Mouse (Mus musculus) CD4-positive, CD25-positive, alpha-beta regulatory T cell, adult 2 months (primary cell): ENCODE results near the gene Adamts7.
A peak's percentile ranks its signal among the peaks of the same experiment; 100 is the strongest.

Experiments
- DNase-seq: peaks from one replicate; pipeline ENCODE4 v3.0.0-alpha.2; 2012; ENCODE audit warnings: low read depth, low spot score

Adamts7 gene

DNA sequence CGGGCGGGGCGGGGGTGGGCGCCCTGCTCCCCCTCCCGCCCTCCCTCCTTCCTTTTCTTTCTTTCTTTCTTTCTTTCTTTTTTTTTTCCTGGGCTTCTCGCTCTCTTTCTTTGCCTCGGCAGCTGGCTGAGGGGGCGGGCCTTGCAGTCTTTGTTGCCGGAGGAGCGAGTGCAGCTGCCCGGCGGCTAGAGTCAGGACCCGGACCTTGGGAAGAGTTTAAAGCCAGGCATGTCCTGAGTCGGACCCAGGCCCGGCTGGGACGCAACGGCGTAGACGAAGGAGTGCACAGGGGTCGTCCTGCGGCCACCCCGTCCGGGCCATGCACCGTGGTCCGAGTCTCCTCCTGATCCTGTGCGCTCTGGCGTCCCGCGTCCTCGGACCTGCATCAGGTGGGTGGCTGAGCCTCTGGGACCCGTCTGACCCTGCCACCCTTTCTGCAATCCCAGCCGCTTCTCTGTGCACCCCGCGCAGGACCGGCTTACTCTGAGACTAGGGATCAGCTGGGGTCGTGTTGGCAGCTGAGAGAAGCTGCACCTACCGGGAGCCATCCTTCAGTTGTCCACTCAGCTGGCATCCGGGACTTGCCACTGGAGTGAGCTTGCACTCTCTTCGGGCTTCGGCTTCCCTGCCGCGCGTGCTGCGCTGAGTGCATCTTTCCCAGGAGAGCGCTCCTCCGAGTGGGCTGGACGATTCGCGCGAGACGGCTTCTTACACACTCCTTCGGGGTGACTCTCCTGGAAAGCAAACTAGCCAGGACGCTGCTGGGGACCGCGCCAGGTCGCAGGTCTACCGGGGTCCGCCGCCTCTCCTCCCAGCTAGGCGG lies at the start of gene Adamts7:
Adamts7 (plus strand) TSS at position 144 of the 823 bp plus-strand sequence.
- DNase-seq: peak; percentile 17

DNA sequence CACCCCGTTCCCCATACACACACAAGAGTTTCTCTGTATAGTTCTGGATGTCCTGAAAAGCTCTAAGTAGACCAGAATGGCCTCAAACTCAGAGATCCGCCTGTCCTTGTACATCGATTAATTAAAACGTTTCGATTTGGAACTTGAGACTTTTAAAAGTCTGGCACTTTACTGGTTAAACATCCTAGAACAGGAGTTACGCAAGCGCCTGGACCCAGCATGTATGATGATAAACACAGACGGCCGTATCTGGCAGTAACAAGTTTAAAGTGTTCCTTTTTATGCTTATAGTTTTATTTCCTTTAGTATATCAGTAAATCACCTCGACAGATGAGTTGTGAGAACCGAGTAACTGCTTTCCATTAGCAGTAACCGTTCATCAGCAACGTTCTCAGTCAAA lies 49.7 kb upstream of the Adamts7 start:
- no peak for DNase-seq

DNA sequence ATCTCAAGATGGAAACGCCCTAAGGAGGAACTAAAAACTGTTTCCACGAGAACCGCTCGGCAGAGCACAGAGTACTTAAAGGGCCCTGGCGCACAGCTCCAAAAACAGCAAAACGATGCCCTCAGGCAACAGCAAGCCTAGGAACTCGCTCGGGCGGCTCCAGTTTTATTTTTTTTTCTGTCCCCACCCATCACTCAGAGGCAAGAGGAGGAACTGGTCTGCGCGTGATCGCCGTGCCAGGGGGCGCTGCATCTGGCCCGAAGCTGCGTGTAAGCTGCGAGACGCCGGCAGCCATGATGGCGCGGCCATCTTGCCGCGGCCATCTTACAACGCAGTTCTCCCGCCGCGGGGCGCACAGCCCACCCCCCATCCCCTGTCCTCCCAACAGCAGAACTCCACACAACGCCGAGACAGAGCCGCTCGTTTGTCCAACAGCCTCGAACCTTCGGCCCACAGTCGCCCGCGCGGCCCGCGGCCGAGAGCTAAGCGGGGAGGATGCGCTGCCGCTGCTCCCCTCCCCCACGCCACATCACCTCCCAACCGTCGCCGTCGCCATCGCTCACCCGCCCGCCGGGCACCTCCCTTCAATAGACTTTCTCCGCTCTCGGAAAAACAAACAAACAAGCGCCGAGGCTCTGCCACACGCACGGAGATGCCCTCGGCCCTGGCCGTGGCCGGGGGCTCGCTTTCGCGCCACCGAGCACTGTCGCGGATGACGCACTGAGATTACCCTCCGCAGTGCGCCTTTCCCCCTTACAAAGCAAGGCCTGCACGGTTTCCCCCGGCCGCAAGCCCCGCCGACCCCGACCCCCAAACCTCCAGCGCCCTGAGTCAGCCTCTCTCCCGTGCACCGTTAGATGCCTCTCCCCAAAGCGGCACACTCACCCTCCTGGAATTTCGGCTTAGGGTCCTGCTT lies 49.0 kb upstream of the Adamts7 start:
- DNase-seq: peak; percentile 97

DNA sequence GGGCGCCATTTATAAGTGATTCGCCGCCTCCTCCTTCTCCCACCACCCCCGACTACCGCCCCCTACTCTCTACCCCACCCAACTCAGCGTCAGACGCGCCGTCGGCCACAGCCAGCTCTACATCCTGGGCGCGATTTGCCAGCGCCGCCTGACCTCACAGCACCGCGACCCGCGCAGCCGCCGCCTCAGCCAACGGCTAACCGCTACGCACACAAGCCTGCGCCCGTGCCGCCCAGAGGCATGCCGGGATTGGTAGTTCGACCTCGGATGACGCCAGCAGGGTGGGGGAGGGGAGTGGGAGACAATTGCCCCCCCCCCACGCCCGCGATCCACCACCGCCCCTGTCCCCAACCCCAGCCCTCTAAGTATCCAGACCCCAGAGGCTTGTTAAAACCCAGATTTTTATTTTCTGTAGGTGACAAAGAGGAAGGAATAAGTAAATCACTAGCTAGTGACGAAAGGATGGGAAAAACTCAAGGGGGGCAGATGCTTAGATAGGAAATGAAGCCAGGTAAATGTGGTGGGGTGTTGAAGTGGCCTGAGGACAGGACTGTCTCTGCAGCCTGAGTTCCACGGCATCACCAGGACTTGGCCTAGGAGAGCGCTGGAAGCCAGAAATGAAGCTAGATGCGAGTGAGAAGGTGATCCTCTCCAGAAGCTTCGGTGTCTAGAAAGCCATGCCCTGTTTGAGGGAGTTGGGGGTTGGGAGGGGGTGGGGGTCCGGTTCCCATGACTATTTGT lies 48.1 kb upstream of the Adamts7 start, which contains the start of gene Morf4l1:
Morf4l1 (minus strand) TSS at position 208 of the 741 bp plus-strand sequence.
- peak; percentile 99 for DNase-seq

DNA sequence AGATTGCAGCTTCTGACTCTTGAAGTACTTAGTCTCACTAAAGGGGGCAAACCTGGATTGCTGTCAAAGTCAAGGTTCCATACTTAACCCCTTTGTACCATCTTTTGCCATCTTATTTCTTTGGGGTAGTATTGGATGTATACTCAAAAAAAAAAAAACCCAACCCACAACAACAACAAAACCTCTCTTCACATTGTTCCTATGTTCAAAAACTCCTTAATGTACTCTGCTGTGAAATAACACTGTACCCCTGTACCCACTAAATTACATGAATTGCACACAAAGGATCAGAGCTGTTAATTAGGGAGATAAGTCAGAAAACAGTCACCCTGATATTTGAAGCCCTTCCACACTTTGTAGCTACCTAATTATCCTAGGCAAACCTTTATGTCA lies 47.6 kb upstream of the Adamts7 start:
- DNase-seq: no peak

DNA sequence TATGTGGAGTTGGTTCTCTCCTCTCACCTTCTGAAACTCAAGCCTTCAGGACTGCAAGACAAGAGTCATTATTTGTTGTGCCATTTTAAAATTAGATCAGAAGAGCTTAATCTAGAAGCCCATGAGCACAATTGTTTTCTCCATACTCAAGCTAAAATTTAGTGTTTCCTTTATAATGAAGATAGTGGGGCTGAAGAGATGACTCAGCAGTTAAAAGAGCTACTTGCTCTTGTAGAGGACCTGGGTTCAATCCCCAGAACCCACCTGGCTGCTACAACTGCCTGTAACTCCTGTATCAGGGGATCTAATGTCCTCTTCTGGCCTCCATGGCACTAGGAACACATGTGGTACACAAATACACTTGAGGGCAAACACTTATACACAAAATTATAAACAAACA lies 45.6 kb upstream of the Adamts7 start:
- no peak for DNase-seq

DNA sequence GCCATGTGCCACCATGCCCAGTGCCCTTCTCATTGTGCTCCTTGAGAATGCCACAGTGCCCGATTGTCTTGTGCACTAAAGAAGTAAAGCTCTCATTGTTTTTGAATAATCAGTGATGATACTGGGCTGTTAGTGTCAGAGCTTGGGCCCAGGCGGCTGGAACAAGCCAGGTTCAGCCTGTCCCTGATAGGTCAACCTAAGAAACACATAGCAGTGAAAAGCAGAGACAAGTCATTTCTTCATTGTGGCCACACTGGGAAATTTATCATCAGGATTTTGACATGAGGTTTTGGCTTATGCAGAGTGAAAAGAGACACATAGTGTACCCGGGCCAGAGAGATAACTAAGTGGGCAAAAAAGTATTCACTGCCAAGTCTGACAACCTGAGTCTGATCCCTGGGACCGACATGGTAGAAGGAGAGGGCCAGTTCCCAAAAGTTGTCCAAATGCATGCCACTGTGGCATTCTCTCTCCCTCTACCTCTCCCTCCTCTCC lies 40.6 kb upstream of the Adamts7 start:
- no peak for DNase-seq

DNA sequence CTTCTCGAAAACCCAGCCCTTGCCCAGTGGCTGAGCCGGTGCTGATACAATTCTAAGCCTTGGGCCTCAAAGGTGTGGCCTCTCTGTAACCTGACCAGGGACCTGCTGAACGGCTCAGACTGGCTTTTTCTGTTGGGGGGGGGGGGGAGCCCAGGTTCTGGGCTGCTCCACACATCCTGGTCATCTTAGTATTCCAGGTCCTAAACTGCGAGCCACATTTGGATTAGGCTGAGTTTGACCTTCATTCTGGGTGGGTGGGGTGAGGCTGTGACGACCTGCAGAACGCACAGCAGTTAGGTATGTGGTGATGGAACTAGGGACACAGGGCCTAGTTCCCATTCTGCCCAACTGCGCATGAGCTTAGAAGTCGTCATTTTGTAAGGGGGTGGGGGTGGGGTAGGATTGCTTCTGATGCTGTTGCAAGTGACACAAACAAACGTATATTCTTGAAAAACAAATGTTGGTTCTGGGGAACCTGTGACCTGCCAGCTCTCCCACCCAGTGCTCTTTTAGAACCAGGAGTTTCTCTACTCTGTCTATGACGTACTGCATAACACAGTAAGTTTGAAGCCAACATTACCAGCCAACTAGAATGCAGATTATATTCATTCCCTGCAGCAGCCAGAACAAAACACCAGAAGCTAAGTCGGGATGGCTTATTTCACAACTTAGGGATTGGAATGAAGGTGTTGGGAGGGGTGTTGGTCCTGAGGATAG lies 38.6 kb upstream of the Adamts7 start:
- DNase-seq: no peak

DNA sequence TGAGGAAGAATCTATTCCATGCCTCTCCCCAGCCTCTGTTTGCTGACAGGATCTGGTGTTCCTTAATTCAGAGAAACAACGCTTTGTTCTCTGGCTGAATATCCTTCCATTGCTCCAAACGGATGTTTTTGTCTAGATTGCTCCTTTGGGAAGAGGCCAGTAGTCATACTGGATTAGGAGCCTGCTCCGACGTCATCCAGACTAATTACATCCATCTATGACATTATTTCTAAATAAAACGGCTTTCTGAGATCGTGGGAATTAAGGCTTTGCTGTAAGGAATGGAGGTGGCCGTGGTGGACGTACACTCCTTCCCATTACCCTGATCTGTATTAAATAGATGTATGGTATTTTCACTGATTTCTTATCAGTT lies 38.0 kb upstream of the Adamts7 start:
- DNase-seq: no peak

DNA sequence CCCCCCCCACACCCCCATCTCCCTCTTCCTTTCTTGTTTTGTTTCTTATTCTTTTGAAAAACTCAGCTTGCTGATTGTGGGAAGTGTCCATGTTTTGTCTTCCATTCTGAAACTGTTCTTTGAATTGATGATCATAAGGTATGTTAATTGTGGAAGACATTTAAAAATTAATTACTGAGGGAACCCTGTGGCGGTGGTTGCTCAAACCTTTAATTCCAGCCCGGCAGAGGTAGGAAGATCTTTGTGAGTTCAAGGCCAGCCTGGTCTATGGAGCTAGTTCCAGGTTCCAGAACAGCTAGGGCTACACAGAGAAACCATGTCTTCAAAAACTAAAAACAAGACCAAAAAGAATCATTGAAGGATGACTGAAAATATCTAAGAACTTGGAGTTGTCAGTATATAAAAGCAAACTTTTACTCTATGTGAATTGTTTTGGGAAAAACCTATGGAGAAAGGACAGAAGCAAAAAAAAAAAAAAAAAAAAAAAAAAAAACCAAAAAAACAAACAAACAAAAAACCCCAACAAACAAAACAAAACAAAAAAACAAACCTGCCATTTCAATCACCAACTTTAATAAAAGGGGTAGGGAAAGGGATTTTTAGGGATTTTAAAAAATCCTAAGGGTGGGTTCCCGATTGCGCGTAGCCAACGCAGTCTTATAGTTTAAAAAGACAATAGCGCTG lies 37.3 kb upstream of the Adamts7 start:
- peak; percentile 19 for DNase-seq

DNA sequence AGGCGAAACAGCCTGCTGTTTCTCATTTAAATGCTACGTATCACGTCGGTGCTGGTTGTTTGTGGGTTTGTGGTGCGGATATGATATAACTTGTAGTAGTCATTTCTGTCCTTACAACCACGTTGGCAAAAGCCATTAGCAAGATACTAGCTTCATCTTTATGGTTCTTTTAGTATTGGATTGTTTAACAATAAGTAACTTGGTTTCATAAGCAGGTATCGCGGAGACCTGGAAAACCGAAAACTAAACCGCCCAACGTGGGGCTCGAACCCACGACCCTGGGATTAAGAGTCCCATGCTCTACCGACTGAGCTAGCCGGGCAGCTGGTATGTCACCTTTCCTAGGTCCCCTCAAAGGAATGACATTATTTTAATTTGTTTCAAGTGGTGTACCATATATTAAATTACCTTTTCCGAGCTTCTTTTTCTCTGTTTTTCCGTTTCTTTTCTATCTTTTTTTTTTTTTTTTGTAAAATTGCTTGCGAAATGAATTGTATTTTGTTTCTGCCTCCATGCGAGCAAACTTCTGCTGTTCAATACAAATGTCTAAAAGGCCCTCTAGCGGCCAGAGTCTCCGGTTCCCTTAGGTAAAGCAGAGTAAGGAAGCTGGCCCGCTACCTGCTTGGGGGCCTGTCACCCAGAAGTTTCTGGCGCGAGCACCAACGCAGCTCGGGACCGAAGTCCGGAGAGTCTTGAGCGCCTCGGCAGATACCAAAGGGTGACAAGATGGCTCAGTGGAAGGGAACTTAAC lies 36.4 kb upstream of the Adamts7 start:
- peak; percentile 90 for DNase-seq

DNA sequence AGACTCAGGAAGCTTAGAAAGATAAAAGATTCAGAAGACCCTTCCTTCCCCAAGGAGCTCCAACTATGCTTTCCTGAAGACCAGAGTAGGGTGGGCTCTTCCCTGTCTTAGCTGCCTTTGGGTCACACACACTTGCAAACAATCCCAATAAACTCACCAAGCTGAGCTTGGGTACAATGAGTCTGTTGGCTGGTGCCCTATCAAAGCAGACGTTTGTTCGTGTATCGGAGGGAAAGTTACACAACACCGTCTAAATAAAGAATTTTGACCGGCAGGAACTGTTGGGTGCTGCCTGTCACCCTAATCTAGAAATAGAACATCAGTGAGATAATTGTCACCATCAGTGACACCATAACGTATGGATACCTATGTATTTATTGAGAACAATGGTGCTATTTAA lies 35.7 kb upstream of the Adamts7 start:
- no peak for DNase-seq

DNA sequence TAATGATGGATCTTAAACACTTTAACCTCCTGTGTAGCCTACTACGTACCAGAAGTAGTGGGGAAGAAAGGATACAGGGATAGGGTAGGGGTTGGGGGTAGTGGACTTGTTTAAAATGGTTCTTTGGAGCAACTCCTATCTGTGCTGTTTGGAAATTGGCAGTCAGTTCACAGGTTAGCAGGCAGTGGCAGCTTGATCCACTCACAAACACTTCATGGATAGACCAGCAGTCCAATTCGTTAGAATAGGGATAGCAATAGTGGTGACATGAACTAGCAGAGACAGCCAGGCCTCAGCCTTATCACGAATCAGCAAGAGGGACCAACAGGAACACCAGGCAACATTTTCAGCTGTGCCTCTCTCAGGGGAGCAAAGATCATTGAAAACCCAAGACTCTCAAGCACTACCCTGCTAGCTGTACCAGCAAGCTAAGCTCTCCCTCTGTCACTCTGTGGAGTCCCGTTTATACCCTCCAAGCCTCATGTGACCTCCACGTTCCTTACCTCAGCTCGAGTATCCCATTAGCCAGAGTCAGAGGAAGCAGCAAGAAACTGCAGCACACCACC lies 34.1 kb upstream of the Adamts7 start:
- no peak for DNase-seq

DNA sequence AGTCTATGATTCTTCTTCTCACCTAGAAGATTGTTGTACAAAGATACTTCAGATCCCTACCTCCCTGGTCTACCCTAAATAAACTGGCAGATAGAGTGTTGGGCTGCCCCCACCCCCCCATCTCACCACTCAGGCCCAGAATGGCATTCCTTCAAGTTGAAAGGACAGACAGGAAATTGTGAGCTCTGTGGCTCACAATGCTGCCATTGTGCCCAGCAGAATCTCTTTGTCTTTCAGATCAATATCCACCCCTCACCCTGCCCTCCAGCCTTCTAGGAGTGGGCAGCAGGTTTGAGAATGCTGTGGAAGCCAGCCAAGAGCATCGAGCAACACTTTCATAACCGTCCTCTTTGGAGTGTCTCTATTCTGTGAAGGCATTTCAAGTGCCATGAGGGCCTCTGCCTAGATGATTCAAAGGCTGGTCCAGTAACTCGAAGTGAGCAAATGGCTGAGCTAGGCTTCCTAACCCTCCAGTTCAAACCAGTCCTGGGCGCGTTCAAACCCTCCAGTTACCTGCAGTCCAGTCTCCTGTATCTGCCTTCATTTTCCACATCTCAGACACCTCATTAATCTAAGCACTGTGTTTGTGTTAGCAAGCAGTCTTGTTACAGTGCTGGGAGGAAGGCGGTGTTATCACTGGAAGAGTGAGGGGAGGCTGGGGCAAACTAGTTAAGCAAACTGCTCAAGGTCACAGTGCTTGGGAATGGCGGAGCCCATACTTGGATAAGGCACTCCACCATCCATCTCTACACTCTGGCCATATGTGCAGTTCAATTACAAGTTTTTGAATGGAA lies 29.1 kb upstream of the Adamts7 start:
- no peak for DNase-seq

DNA sequence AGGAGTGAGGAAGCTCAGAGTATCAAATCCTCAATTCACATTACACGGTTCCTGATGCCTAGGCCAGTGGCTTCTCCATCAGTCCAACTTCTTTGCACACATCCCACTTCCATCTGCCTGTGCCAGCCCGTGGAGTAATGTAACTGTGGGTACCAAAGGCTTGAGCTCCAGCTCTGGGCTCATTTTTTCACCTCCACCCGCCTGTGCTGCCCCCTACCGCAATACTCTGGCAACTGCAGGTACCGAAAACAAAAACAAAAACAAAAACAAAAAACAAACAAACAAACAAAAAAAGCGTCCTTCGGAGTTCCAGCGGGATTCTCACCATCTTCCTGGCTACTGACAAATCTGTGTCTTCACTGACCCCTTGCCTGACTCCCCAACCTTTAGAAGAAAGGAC lies 27.4 kb upstream of the Adamts7 start:
- no peak for DNase-seq

DNA sequence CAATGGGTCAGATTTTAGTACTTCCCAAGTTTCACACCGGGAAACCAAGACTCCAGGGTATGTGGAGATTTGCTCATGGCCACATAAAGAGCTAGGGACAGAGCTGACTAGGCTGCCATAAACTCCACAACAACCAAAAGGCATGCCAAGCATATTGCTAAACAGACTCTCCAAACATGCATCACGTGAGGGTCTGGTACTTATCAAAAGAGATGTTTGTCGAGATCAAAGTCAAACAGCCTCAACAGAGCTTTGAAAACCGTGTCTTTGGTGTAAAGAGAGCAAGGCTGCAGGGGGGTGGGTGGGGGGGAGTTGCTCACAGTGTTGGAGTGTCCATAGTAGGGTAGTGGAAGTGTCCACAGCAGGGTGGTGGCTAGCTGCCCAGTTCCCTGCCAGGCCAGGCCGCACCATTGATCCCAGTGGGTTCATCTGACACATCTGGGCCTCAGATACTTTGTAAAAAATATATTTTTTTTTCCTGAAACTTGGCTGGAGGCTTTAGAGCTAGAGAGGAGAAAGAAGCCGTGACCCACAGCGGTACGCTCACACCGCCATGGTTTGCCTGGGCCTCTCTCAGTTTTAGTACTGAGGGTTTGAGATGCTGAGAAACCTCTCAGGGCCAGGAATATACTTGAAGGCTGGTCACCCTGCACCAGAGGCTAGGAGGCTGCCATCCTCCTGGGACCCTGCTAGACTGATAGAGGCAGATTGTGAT lies 26.7 kb upstream of the Adamts7 start:
- no peak for DNase-seq

DNA sequence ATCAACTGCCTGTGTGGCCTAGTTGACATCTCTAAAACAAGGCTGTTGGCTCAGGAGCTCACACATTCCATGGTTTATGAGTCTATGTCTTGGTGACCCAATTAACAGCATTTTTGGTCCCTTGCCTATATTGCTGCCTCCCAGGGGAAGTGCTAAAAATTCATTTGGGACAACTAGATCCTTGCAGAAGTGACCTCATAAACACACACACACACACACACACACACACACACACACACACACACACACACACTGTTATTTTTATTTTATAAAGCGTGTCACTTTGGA lies 26.2 kb upstream of the Adamts7 start:
- DNase-seq: no peak

DNA sequence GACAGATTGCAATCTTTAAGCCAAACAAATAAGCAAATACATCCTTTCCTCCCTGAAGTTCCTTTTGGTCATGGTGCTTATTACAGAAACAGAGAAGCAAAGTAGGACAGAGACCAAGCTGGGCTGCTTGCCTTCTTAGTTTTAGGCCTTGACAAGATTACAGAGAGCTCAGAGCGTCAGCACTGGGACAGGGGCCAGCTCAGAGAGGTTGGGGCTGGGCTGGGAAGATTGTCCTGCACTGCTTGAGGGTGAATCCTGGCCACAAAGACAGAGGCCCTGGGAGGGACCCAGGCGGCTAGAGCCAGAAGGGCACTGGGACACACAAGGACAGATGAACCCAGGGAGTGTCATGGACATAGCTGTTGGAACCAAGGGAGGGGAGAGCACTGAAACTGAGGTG lies 17.1 kb upstream of the Adamts7 start:
- DNase-seq: no peak
